Mouse (Mus musculus) forebrain, embryonic 10.5 days (tissue): Measurements from ENCODE around the gene Nav2. TPM values are rescaled to one million over a fixed set of nuclear protein-coding genes. Genes with fewer than 3 reads are reported as not detected.

Source experiments
- DNase-seq: peaks from one replicate; pipeline ENCODE4 v3.0.0-alpha.2; 2017; ENCODE audit warnings: low spot score; ENCODE audit errors: extremely low spot score
- H3K27ac ChIP-seq: fragments of 300-500 bp; sonication (generic); 2 replicates; pipeline ENCODE4 v1.5.1; 2016; ENCODE audit warnings: mild to moderate bottlenecking
- H3K27me3 ChIP-seq: fragments of 300-500 bp; sonication (generic); 2 replicates; pipeline ENCODE4 v1.6.1; 2016; ENCODE audit warnings: mild to moderate bottlenecking; ENCODE audit not compliant: poor library complexity, severe bottlenecking
- H3K36me3 ChIP-seq: fragments of 300-500 bp; sonication (generic); replicated peaks from 2 replicates; pipeline ENCODE4 v1.6.1; 2016; ENCODE audit warnings: mild to moderate bottlenecking, moderate library complexity
- H3K4me1 ChIP-seq: fragments of 300-500 bp; sonication (generic); 2 replicates; pipeline ENCODE4 v1.6.1; 2016
- H3K4me3 ChIP-seq: fragments of 300-500 bp; sonication (generic); 2 replicates; pipeline ENCODE4 v1.5.1; 2016; ENCODE audit warnings: mild to moderate bottlenecking, moderate library complexity
- H3K9me3 ChIP-seq: fragments of 300-500 bp; sonication (generic); 2 replicates; pipeline ENCODE4 v1.6.1; 2016; ENCODE audit warnings: mild to moderate bottlenecking, moderate library complexity
- WGBS: fragments of 180-500 bp; shearing (Covaris S2); methylation state at CpG from one replicate; pipeline ENCODE4 v1.1.7; 2016; 5-methylcytosine and 5-hydroxymethylcytosine counted together
- polyA plus RNA-seq: library from polyadenylated mRNA; unstranded; fragments of >200 nt; fragmentation: Nextera tagmentation; extraction: Ambion mirVana; gene quantifications from 2 replicates; pipeline ENCODE4 v1.2.1, GENCODE M21; 2016

Nav2 gene
- polyA plus RNA-seq, 1 experiment from 2014 or later, result 6.1 TPM

DNA sequence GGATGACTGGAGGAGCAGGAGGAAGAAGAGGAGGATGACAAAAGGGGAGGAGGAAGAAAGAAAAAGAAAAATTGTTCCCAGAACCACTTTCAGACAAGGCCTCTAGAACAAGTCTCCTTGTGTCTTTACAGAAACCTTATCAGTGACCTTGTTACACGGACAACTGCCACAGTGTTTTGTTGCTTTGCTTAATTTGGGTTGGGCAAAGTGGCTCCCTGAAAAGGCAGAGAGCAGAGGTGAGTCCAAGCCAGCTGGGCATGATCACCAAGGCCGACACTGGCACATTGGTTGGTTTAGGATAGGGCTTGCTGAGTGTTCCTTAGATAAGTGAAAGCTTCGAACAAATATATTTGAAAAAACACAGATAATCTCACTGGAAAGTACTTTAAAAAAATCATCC, 327.3 kb downstream of the Nav2 start:
- WGBS, result 79% methylated on average over 3 of the region's 3 CpGs
- Histone ChIP-seq H3K27ac (no peak overlapping the region), H3K36me3 (no peaks in the 10 kb centered on the region), H3K4me3 (no peak overlapping the region), H3K9me3 (no peaks in the 10 kb centered on the region), H3K4me1 (peaks cover 4% of the 10 kb centered on the region; the same call in 1 of the 2 replicates), H3K27me3 (no peaks in the 10 kb centered on the region; the same call in 1 of the 2 replicates)
- no peak for DNase-seq

GRCm38 (mm10) chr7:49240461-49240860, 331.9 kb downstream of the Nav2 start:
- DNase-seq, result no peak
- H3K4me3 ChIP-seq, result no peak overlapping the region
- peaks cover 16% of the 10 kb centered on the region for H3K4me1 ChIP-seq
- 91% methylated on average over 7 of the region's 7 CpGs for WGBS
- no peaks in the 10 kb centered on the region for H3K36me3 ChIP-seq
- peaks cover 25% of the 10 kb centered on the region for H3K27me3 ChIP-seq
- H3K9me3 ChIP-seq, result no peaks in the 10 kb centered on the region
- no peak overlapping the region for H3K27ac ChIP-seq

- Histone ChIP-seq H3K4me3 (no peak overlapping the region), H3K27me3 (peaks cover 28% of the 10 kb centered on the region), H3K4me1 (peaks cover 23% of the 10 kb centered on the region), H3K36me3 (no peaks in the 10 kb centered on the region), H3K27ac (no peak overlapping the region), H3K9me3 (no peaks in the 10 kb centered on the region)
- no peak for DNase-seq
- WGBS, result 72% methylated on average over 3 of the region's 3 CpGs
These were observed 332.8 kb downstream of the Nav2 start for GRCm38 (mm10) chr7:49241229-49241751.

- no peaks in the 10 kb centered on the region for H3K36me3 ChIP-seq
- no peak for DNase-seq
- 51% methylated on average over 5 of the region's 5 CpGs for WGBS
- peaks cover 29% of the 10 kb centered on the region for H3K4me1 ChIP-seq
- peaks cover 38% of the 10 kb centered on the region for H3K27me3 ChIP-seq
- H3K27ac ChIP-seq, result no peak overlapping the region
- H3K4me3 ChIP-seq, result no peak overlapping the region
- H3K9me3 ChIP-seq, result no peaks in the 10 kb centered on the region
These were observed 333.7 kb downstream of the Nav2 start for GRCm38 (mm10) chr7:49242261-49242660.

DNA sequence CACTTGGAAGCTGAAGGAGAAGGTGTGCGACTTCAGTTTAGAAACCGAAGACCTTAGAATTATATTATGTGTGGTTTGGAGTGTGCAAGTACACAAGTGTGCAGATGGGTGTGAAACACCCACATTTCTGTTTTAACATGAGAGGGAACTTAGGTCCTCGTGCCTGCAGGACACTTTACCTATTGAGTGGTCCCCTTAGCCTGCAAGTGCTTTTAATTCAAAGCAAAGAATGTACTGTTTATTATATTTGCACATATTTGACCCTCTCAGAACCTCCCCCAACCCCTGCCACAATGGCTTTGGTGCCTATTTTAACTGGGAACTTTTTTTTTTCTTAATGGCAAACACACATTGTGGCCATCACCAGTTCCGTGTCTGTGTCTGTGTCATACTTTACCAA, 334.6 kb downstream of the Nav2 start:
- H3K4me3 ChIP-seq, result no peak overlapping the region
- no peaks in the 10 kb centered on the region for H3K9me3 ChIP-seq
- peaks cover 31% of the 10 kb centered on the region for H3K4me1 ChIP-seq
- WGBS, result 92% methylated on average over 4 of the region's 4 CpGs
- peaks cover 46% of the 10 kb centered on the region for H3K27me3 ChIP-seq
- DNase-seq, result no peak
- no peak overlapping the region for H3K27ac ChIP-seq
- H3K36me3 ChIP-seq, result no peaks in the 10 kb centered on the region

- Histone ChIP-seq H3K4me3 (peak overlapping the region; percentile 66), H3K27ac (peak overlapping the region; percentile 93), H3K9me3 (no peaks in the 10 kb centered on the region), H3K27me3 (peaks cover 70% of the 10 kb centered on the region), H3K4me1 (peaks cover 34% of the 10 kb centered on the region), H3K36me3 (no peaks in the 10 kb centered on the region)
- peak; percentile 89 for DNase-seq
- WGBS, result under 1% methylated on average over 68 of the region's 68 CpGs
These were observed 337.2 kb downstream of the Nav2 start for GRCm38 (mm10) chr7:49245537-49246239.

- H3K9me3 ChIP-seq, result no peaks in the 10 kb centered on the region
- peaks cover 73% of the 10 kb centered on the region for H3K27me3 ChIP-seq
- WGBS, result under 1% methylated on average over 31 of the region's 31 CpGs
- H3K4me1 ChIP-seq, result peaks cover 30% of the 10 kb centered on the region
- peak overlapping the region; percentile 93 for H3K27ac ChIP-seq
- no peaks in the 10 kb centered on the region for H3K36me3 ChIP-seq
- peak overlapping the region; percentile 66 for H3K4me3 ChIP-seq
- DNase-seq, result no peak
These were observed 337.7 kb downstream of the Nav2 start for GRCm38 (mm10) chr7:49246240-49246578.

DNA sequence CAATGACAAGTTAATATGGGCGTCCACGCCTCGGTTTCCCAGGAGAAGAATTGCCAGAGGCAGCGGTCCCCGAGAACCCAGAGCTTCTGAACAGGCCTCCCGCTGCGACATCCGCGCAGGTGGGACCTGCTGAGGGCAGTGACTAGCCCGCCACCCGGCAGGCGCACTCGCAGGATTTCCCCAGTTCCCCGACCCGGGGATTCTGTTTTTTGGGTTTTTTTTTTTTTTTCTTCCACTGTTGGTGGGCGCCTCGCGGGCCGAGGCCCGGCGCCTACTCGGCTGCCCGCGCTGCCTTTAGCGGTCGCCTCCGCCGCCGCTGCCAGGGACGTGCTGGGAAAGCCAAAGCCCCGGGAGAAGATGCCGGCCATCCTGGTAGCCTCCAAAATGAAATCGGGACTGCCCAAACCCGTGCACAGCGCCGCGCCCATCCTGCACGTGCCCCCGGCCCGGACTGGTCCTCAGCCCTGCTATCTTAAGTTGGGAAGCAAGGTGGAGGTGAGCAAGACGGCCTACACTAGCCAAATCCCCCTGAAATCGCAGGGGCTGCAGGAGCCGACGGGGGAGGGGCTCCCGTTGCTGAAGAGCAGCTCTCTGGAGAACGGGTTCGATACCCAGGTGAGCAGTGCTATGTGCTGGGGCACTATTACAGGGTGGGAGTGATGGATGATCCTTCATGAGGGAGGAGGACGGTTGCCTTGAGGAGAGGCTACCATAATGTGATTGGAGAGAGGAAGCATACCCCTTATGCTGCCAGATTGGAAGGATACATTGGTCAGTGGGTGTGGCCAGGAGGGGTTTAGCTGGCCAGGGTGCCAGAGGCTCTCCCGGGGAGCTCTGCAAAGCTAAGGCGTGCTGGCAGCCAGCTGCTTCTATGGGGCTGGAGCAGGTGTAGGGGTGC, 338.3 kb downstream of the Nav2 start:
- whole genome bisulfite sequencing, result 3% methylated on average over 50 of the region's 50 CpGs

GRCm38 (mm10) chr7:49247744-49248331, 339.3 kb downstream of the Nav2 start:
- 40% methylated on average over 8 of the region's 8 CpGs for WGBS

More for the DNA sequence above, 338.3 kb downstream of the Nav2 start:
- H3K4me1 ChIP-seq, result peaks cover 26% of the 10 kb centered on the region
- H3K9me3 ChIP-seq, result no peaks in the 10 kb centered on the region
- peaks cover 73% of the 10 kb centered on the region for H3K27me3 ChIP-seq
- H3K27ac ChIP-seq, result no peak overlapping the region
- H3K4me3 ChIP-seq, result peak overlapping the region; percentile 66
- no peaks in the 10 kb centered on the region for H3K36me3 ChIP-seq
- DNase-seq, result no peak

GRCm38 (mm10) chr7:49248333-49249086, 340.0 kb downstream of the Nav2 start:
- Histone ChIP-seq H3K4me3 (no peak overlapping the region), H3K4me1 (peaks cover 26% of the 10 kb centered on the region), H3K27ac (no peak overlapping the region), H3K36me3 (no peaks in the 10 kb centered on the region), H3K27me3 (peaks cover 66% of the 10 kb centered on the region), H3K9me3 (no peaks in the 10 kb centered on the region)
- no peak for DNase-seq
- 57% methylated on average over 14 of the region's 14 CpGs for WGBS

More at GRCm38 (mm10) chr7:49247744-49248331, 339.3 kb downstream of the Nav2 start:
- H3K36me3 ChIP-seq, result no peaks in the 10 kb centered on the region
- DNase-seq, result no peak
- peaks cover 72% of the 10 kb centered on the region for H3K27me3 ChIP-seq
- no peak overlapping the region for H3K27ac ChIP-seq
- H3K9me3 ChIP-seq, result no peaks in the 10 kb centered on the region
- H3K4me1 ChIP-seq, result peaks cover 26% of the 10 kb centered on the region
- H3K4me3 ChIP-seq, result no peak overlapping the region

GRCm38 (mm10) chr7:49249462-49249861, 340.9 kb downstream of the Nav2 start:
- Histone ChIP-seq H3K27me3 (peaks cover 56% of the 10 kb centered on the region), H3K36me3 (no peaks in the 10 kb centered on the region), H3K4me1 (peaks cover 26% of the 10 kb centered on the region), H3K4me3 (no peak overlapping the region), H3K27ac (no peak overlapping the region), H3K9me3 (no peaks in the 10 kb centered on the region)
- DNase-seq, result no peak
- 91% methylated on average over 2 of the region's 2 CpGs for WGBS

DNA sequence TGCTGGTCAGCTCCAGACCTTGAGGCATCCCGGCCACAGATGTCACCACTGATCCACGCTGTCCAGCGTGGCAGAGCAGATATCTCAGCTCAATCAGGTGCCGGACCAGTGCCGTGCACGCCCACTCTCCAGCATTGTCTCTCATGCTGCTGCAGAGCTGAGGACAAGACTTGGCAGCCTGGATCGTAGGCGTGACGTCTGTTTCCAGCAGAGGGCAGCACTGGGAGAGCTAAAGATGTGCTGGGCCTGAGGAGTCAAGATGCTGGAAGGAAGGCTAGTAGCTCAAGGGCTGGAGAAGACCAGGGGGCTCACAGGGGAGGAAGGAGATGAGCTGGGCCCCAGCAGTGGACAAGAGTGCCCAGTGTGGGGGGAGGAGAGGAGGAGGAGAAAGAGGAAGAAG, 341.5 kb downstream of the Nav2 start:
- peaks cover 51% of the 10 kb centered on the region for H3K27me3 ChIP-seq
- 13% methylated on average over 9 of the region's 9 CpGs for WGBS
- H3K36me3 ChIP-seq, result no peaks in the 10 kb centered on the region
- peak; percentile 84 for DNase-seq
- H3K4me1 ChIP-seq, result peaks cover 26% of the 10 kb centered on the region
- no peaks in the 10 kb centered on the region for H3K9me3 ChIP-seq
- no peak overlapping the region for H3K27ac ChIP-seq
- H3K4me3 ChIP-seq, result no peak overlapping the region
